8 mouse cellular contexts compared by ENCODE assay signal in genomic region chr2:9881051-9881591, GRCm38 (mm10). TPM values are rescaled to one million over a fixed set of nuclear protein-coding genes. Genes with fewer than 3 reads are reported as not detected.
DNase-seq lines count a peak whose midpoint lies in the region; ATAC-seq lines count a peak whose summit lies in the region.
"Had no signal": no experiment of that assay in that cellular context is flagged by ENCODE, and none has a peak within 500 bp of the region (broad histone marks: within the 10 kb centered on the region; RNA-seq: fewer than 3 reads in every experiment).

4930412O13Rik (plus strand) TSS chr2:9881252.

- no peak for ATAC-seq in forebrain, embryonic 16.5 days
- no peak for ATAC-seq in liver, embryonic 16.5 days (ENCODE audit: low read depth)

- H3K4me3 ChIP-seq in forebrain, embryonic 16.5 days (replicated peaks; ENCODE audit: low read length) = peak within 1 kb of the TSS; percentile 10; the same call in 1 of the 2 replicates
- H3K4me3 ChIP-seq in liver, embryonic 16.5 days (ENCODE audit: low read depth, low read length) = peak within 1 kb of the TSS; percentile 28

- no peak within 1 kb of the TSS for H3K27ac ChIP-seq in forebrain, embryonic 16.5 days (ENCODE audit: low read length)
- H3K27ac ChIP-seq in liver, embryonic 16.5 days (ENCODE audit: low read length) = no peak within 1 kb of the TSS

- peaks cover 36% of the 10 kb centered on the region for H3K4me1 ChIP-seq in forebrain, embryonic 16.5 days (replicated peaks; ENCODE audit: control insufficient read depth, insufficient read depth, low read length)
- no peaks in the 10 kb centered on the region; the same call in none of the 2 replicates for H3K4me1 ChIP-seq in liver, embryonic 16.5 days (ENCODE audit: control insufficient read depth, low read depth, low read length)

- H3K4me2 ChIP-seq in forebrain, embryonic 16.5 days (ENCODE audit: low read length) = peak within 1 kb of the TSS; percentile 30; the same call in 1 of the 2 replicates
- H3K4me2 ChIP-seq in liver, embryonic 16.5 days (ENCODE audit: low read depth, low read length) = peak within 1 kb of the TSS; percentile 81

- no peaks in the 10 kb centered on the region for H3K36me3 ChIP-seq in forebrain, embryonic 16.5 days (ENCODE audit: control insufficient read depth, insufficient read depth)
- no peaks in the 10 kb centered on the region for H3K36me3 ChIP-seq in liver, embryonic 16.5 days (ENCODE audit: control insufficient read depth, insufficient read depth)

- H3K27me3 ChIP-seq in forebrain, embryonic 16.5 days (replicated peaks; ENCODE audit: control insufficient read depth, insufficient read depth, low read length) = peaks cover 53% of the 10 kb centered on the region
- peaks cover 100% of the 10 kb centered on the region for H3K27me3 ChIP-seq in liver, embryonic 16.5 days (ENCODE audit: control insufficient read depth, insufficient read depth, low read depth, low read length)

- DNase-seq in thymus, postnatal 4 days = peak; percentile 35
- DNase-seq in thymus, postnatal 25 days = no peak
- DNase-seq in cerebellum, adult 9-11 months = no peak
- DNase-seq in gastrocnemius, postnatal 4 days (ENCODE audit: low spot score in 2 of 2) = no peak
- DNase-seq in adipocyte (ENCODE audit: low spot score) = no peak

- no peak within 1 kb of the TSS for H3K9ac ChIP-seq in forebrain, embryonic 16.5 days (replicated peaks; ENCODE audit: low read depth, low read length)
- no peak within 1 kb of the TSS for H3K9ac ChIP-seq in liver, embryonic 16.5 days (ENCODE audit: low read depth, low read length)

- H3K9me3 ChIP-seq in forebrain, embryonic 16.5 days (ENCODE audit: control insufficient read depth, low read length) = no peaks in the 10 kb centered on the region
- no peaks in the 10 kb centered on the region for H3K9me3 ChIP-seq in liver, embryonic 16.5 days (replicated peaks; ENCODE audit: control insufficient read depth, low read length)

- 1% methylated on average over 34 of the region's 35 CpGs for WGBS in forebrain, embryonic 16.5 days
- 4% methylated on average over 31 of the region's 35 CpGs for WGBS in liver, embryonic 16.5 days (ENCODE audit: insufficient replicate concordance)

RNA-seq across cellular contexts. Expression of gene 4930412O13Rik, which starts in this region (rescaled TPM):
- polyA plus RNA-seq in forebrain, embryonic 16.5 days (2015; fragmentation: Nextera tagmentation; extraction: Ambion mirVana) = not detected in 2 replicates
- polyA plus RNA-seq in liver, embryonic 16.5 days (2015; fragmentation: Nextera tagmentation; extraction: Ambion mirVana) = not detected in 2 replicates
- not detected for total RNA-seq in gastrocnemius, postnatal 4 days (2021)
- total RNA-seq: left cerebral cortex, postnatal 36 days had no signal
